Mouse (Mus musculus) intestine, embryonic 16.5 days (tissue): ENCODE measurements at regions not wholly inside any gene's neighbourhood (a gene's known extent, or its start where the extent isn't known, plus 50 kb on each side); places are given as distances from the start of the nearest gene placed in this dataset.

Experiments used
- ATAC-seq: fragments of 200-750 bp; cut with Nextera tagmentation; 2 replicates; pipeline ENCODE4 v1.8.0; 2017; ENCODE audit warnings: moderate TSS enrichment, moderate library complexity
- H3K27ac ChIP-seq: fragments of 300-500 bp; sonication (generic); 2 replicates; pipeline ENCODE4 v1.5.1; 2014; ENCODE audit warnings: mild to moderate bottlenecking, low read length
- H3K27me3 ChIP-seq: fragments of 300-500 bp; sonication (generic); replicated peaks from 2 replicates; pipeline ENCODE4 v1.6.1; 2014; ENCODE audit warnings: low read length, control low read depth, mixed read lengths; ENCODE audit not compliant: control insufficient read depth, insufficient read depth
- H3K36me3 ChIP-seq: fragments of 300-500 bp; sonication (generic); 2 replicates; pipeline ENCODE4 v1.6.1; 2014; ENCODE audit warnings: low read length, control low read depth; ENCODE audit not compliant: control insufficient read depth, insufficient read depth
- H3K4me1 ChIP-seq: fragments of 300-500 bp; sonication (generic); 2 replicates; pipeline ENCODE4 v1.6.1; 2014; ENCODE audit warnings: low read length, control low read depth, mixed read lengths; ENCODE audit not compliant: control insufficient read depth, insufficient read depth
- H3K4me2 ChIP-seq: fragments of 300-500 bp; sonication (generic); 2 replicates; pipeline ENCODE4 v1.6.1; 2014; ENCODE audit warnings: low read depth, low read length, control low read depth
- H3K4me3 ChIP-seq: fragments of 300-500 bp; sonication (generic); 2 replicates; pipeline ENCODE4 v1.5.1; 2014; ENCODE audit warnings: mild to moderate bottlenecking, low read length
- H3K9ac ChIP-seq: fragments of 300-500 bp; sonication (generic); 2 replicates; pipeline ENCODE4 v1.6.1; 2014; ENCODE audit warnings: low read depth, low read length
- H3K9me3 ChIP-seq: fragments of 300-500 bp; sonication (generic); 2 replicates; pipeline ENCODE4 v1.6.1; 2016; ENCODE audit warnings: low read length, control low read depth; ENCODE audit not compliant: control insufficient read depth
- WGBS: fragments of 180-500 bp; shearing (Covaris S2); extraction: QIAGEN DNeasy Blood & Tissue Kit; methylation state at CpG from one replicate; pipeline ENCODE4 v1.1.7; 2014; 5-methylcytosine and 5-hydroxymethylcytosine counted together

- Histone ChIP-seq H3K4me1 (peaks cover 9% of the 10 kb centered on the region), H3K4me2 (no peak overlapping the region), H3K36me3 (no peaks in the 10 kb centered on the region), H3K4me3 (no peak overlapping the region), H3K27me3 (no peaks in the 10 kb centered on the region), H3K27ac (no peak overlapping the region), H3K9me3 (no peaks in the 10 kb centered on the region), H3K9ac (peak overlapping the region; percentile 50; the same call in 1 of the 2 replicates)
- 34% methylated on average over 9 of the region's 9 CpGs for WGBS
- peak; percentile 47 for ATAC-seq
These were observed 92.3 kb downstream of the 1700020N01Rik start for GRCm38 (mm10) chr10:21685122-21685798.

DNA sequence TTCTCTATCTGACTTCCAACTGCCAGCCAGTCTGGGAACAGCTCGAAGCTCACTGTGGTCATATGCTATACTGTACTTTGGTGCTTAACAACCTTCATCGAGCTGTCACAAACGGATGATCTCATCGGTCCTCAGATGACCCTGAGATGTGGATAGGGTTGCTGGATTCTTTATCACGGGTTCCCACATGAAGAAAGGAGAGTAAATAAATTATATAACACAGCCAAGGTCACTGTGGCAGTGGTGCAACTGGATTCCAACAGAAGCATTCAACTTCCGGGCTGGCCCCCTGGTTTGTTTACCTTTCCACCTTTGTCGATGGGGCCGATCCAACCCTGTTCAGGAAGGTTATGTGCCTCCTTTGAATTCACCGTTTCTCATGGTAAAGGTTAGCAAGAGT, 93.1 kb downstream of the 1700020N01Rik start:
- no peak overlapping the region for H3K27ac ChIP-seq
- 25% methylated on average over 9 of the region's 9 CpGs for WGBS

GRCm38 (mm10) chr10:21687484-21687883, 94.5 kb downstream of the 1700020N01Rik start:
- no peak overlapping the region for H3K27ac ChIP-seq
- no peaks in the 10 kb centered on the region for H3K27me3 ChIP-seq
- WGBS = 79% methylated on average over 7 of the region's 7 CpGs
- peaks cover 9% of the 10 kb centered on the region for H3K4me1 ChIP-seq
- no peak overlapping the region for H3K4me3 ChIP-seq
- no peak overlapping the region for H3K9ac ChIP-seq
- no peak overlapping the region for H3K4me2 ChIP-seq
- no peaks in the 10 kb centered on the region for H3K9me3 ChIP-seq
- no peaks in the 10 kb centered on the region for H3K36me3 ChIP-seq
- no peak for ATAC-seq

More for the DNA sequence above, 93.1 kb downstream of the 1700020N01Rik start:
- H3K36me3 ChIP-seq = no peaks in the 10 kb centered on the region
- no peaks in the 10 kb centered on the region for H3K9me3 ChIP-seq
- H3K9ac ChIP-seq = no peak overlapping the region
- no peaks in the 10 kb centered on the region for H3K27me3 ChIP-seq
- peak; percentile 98 for ATAC-seq
- H3K4me1 ChIP-seq = peaks cover 9% of the 10 kb centered on the region
- no peak overlapping the region for H3K4me2 ChIP-seq
- H3K4me3 ChIP-seq = no peak overlapping the region

GRCm38 (mm10) chr10:21688513-21688912, 95.6 kb downstream of the 1700020N01Rik start:
- 73% methylated on average over 7 of the region's 7 CpGs for WGBS
- Histone ChIP-seq H3K9ac (no peak overlapping the region), H3K4me3 (no peak overlapping the region), H3K9me3 (no peaks in the 10 kb centered on the region), H3K27ac (no peak overlapping the region), H3K4me1 (peaks cover 9% of the 10 kb centered on the region), H3K27me3 (no peaks in the 10 kb centered on the region), H3K4me2 (no peak overlapping the region), H3K36me3 (no peaks in the 10 kb centered on the region)
- no peak for ATAC-seq

DNA sequence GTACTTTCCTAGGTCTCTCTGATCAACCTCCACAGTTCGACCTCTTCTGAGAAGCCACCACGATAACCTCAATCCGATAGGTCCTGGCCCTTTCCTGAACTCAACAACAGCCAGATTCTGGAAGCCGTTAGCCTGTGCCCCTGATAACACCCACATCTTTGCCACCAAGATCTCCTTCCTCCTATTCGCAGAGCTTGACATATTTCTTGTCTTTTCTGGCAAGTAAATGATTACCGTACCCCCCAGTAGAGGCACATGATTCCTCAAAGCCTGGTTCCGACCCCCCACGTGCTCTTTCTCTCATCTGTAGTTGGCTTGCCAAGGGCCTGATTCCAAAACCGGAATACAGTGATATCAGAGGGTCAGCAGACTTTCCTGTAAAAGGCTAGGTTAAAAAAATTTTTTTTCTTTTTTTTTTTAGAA, 96.9 kb downstream of the 1700020N01Rik start:
- Histone ChIP-seq H3K36me3 (no peaks in the 10 kb centered on the region), H3K4me3 (no peak overlapping the region), H3K4me1 (peaks cover 7% of the 10 kb centered on the region), H3K9ac (no peak overlapping the region), H3K9me3 (no peaks in the 10 kb centered on the region), H3K27ac (no peak overlapping the region), H3K27me3 (no peaks in the 10 kb centered on the region), H3K4me2 (no peak overlapping the region)
- ATAC-seq = no peak
- 76% methylated on average over 9 of the region's 9 CpGs for WGBS

DNA sequence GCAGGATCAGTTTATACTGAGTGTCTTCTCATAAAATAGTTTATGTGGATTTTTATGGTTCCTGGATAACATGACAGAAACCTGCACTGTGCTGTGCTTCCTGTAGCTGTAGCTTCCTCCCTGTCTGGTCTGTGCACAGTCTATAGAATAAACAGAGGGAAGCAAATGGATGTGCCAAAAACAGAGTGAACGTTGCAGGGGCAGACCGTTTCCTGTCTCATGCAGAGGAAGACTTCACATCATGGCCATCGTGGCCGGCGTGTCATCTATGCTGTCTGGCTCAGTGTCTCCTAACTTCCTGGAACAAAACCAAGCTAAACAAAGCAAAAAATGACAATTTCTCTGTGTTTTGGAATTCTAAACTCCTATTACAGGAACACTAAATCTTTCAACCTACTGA, 102.2 kb downstream of the 1700020N01Rik start:
- H3K9ac ChIP-seq = no peak overlapping the region
- peak overlapping the region; percentile 58 for H3K27ac ChIP-seq
- no peak overlapping the region for H3K4me3 ChIP-seq
- H3K27me3 ChIP-seq = no peaks in the 10 kb centered on the region
- no peaks in the 10 kb centered on the region for H3K9me3 ChIP-seq
- 42% methylated on average over 5 of the region's 5 CpGs for WGBS
- peak; percentile 87 for ATAC-seq
- H3K36me3 ChIP-seq = no peaks in the 10 kb centered on the region
- H3K4me2 ChIP-seq = no peak overlapping the region
- H3K4me1 ChIP-seq = peaks cover 2% of the 10 kb centered on the region; the same call in 1 of the 2 replicates

GRCm38 (mm10) chr10:21696671-21697070, 103.7 kb downstream of the 1700020N01Rik start:
- no peak for ATAC-seq
- Histone ChIP-seq H3K4me2 (no peak overlapping the region), H3K4me3 (no peak overlapping the region), H3K36me3 (no peaks in the 10 kb centered on the region), H3K27me3 (no peaks in the 10 kb centered on the region), H3K9ac (no peak overlapping the region), H3K27ac (no peak overlapping the region), H3K9me3 (no peaks in the 10 kb centered on the region), H3K4me1 (peaks cover 5% of the 10 kb centered on the region)
- WGBS = 89% methylated on average over 5 of the region's 5 CpGs

- no peaks in the 10 kb centered on the region for H3K27me3 ChIP-seq
- ATAC-seq = no peak; the same call in 1 of the 2 replicates
- H3K9ac ChIP-seq = no peak overlapping the region
- H3K27ac ChIP-seq = no peak overlapping the region
- H3K36me3 ChIP-seq = no peaks in the 10 kb centered on the region
- H3K4me2 ChIP-seq = no peak overlapping the region
- peaks cover 4% of the 10 kb centered on the region; the same call in 1 of the 2 replicates for H3K4me1 ChIP-seq
- no peak overlapping the region for H3K4me3 ChIP-seq
- H3K9me3 ChIP-seq = no peaks in the 10 kb centered on the region
- whole genome bisulfite sequencing = 26% methylated on average over 3 of the region's 3 CpGs
These were observed 108.6 kb downstream of the 1700020N01Rik start for GRCm38 (mm10) chr10:21701580-21701979.

DNA sequence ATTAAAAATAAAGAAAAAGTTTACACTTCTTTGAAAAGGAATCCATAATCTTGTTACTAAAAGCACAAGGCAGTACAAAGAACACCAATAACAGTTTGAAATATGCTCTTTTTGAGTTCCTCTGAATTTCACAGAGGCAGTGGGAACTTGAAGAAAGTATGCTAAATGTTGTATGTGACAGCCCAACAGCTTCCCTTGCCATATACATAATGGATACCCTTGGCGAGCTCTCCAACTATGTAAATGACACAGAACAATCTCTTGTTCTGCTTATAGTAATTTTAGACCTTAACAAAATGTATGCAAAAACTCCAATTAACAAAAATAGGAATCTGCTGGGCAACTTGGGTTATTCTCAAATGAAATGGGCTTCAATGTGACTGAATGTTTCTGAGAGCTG, 109.2 kb downstream of the 1700020N01Rik start:
- Histone ChIP-seq H3K4me1 (peaks cover 4% of the 10 kb centered on the region; the same call in 1 of the 2 replicates), H3K4me2 (no peak overlapping the region), H3K4me3 (no peak overlapping the region), H3K36me3 (no peaks in the 10 kb centered on the region), H3K9ac (no peak overlapping the region), H3K27me3 (no peaks in the 10 kb centered on the region), H3K27ac (no peak overlapping the region), H3K9me3 (no peaks in the 10 kb centered on the region)
- no peak for ATAC-seq
- WGBS = 69% methylated on average over 1 of the region's 1 CpGs

DNA sequence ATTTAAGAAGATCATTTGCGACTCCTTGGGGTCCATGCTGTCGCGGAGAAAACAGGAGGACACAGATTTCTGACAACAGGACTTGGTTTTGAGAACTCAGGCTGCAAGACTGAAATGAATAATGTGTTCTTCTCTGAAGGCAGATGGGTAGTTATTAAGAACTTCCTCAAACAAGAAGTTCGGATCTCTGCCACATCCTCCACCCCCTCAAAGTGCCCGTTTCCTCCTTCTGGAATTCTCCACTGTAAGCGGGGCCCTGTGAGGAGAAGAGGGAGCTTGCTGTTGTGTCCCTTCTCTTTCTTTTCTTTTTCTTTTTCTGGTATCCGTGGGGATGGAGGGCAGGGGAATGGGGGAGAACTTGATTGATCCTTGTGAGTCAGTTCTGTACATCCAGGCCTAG, 118.9 kb downstream of the 1700020N01Rik start:
- no peak overlapping the region for H3K4me2 ChIP-seq
- no peaks in the 10 kb centered on the region for H3K27me3 ChIP-seq

More for the DNA sequence above, 118.9 kb downstream of the 1700020N01Rik start:
- H3K4me3 ChIP-seq = no peak overlapping the region
- no peak overlapping the region for H3K9ac ChIP-seq
- H3K4me1 ChIP-seq = peaks cover 9% of the 10 kb centered on the region; the same call in 1 of the 2 replicates
- no peak for ATAC-seq
- H3K36me3 ChIP-seq = no peaks in the 10 kb centered on the region
- H3K27ac ChIP-seq = no peak overlapping the region
- 68% methylated on average over 7 of the region's 7 CpGs for WGBS
- H3K9me3 ChIP-seq = no peaks in the 10 kb centered on the region
